Mouse (Mus musculus) small intestine, adult 2 months (tissue): ENCODE results near the gene Nlrp6. TPM values are rescaled to one million over a fixed set of nuclear protein-coding genes. Genes with fewer than 3 reads are reported as not detected.
A peak's percentile ranks its signal among the peaks of the same experiment; 100 is the strongest.

Experiments
- H3K27ac ChIP-seq: fragments of 200-500 bp; 2 replicates; pipeline ENCODE4 v1.5.1; 2012; ENCODE audit warnings: low read depth, low read length, control low read depth, inconsistent platforms; ENCODE audit not compliant: insufficient read depth
- H3K27me3 ChIP-seq: fragments of 200-500 bp; 2 replicates; pipeline ENCODE4 v1.6.1; 2012; ENCODE audit warnings: mild to moderate bottlenecking, moderate library complexity, low read length, inconsistent platforms; ENCODE audit not compliant: control insufficient read depth, insufficient read depth
- H3K36me3 ChIP-seq: fragments of 200-500 bp; 2 replicates; pipeline ENCODE4 v1.6.1; 2012; ENCODE audit warnings: mild to moderate bottlenecking, low read length, control low read depth, inconsistent platforms; ENCODE audit not compliant: control insufficient read depth, insufficient read depth
- H3K4me1 ChIP-seq: fragments of 200-500 bp; 2 replicates; pipeline ENCODE4 v1.6.1; 2012; ENCODE audit warnings: low read length, inconsistent platforms, mixed read lengths; ENCODE audit not compliant: control insufficient read depth, insufficient read depth, insufficient read length
- H3K4me3 ChIP-seq: fragments of 200-500 bp; 2 replicates; pipeline ENCODE4 v1.5.1; 2012; ENCODE audit warnings: low read depth, mild to moderate bottlenecking, control low read depth, inconsistent platforms, low read length, moderate library complexity
- CTCF ChIP-seq: fragments of 200-500 bp; IDR thresholded peaks from 2 replicates; pipeline ENCODE4 v1.5.1; 2012; ENCODE audit warnings: low read depth, mild to moderate bottlenecking, control low read depth, inconsistent platforms, low read length, moderate library complexity, mixed read lengths; ENCODE audit not compliant: insufficient replicate concordance, insufficient read length; ENCODE audit errors: extremely low read depth
- POLR2A ChIP-seq: fragments of 200-500 bp; IDR thresholded peaks from 2 replicates; pipeline ENCODE4 v1.6.1; 2012; ENCODE audit warnings: low read depth, mild to moderate bottlenecking, control low read depth, inconsistent platforms, low read length, moderate library complexity
- WGBS: fragments of 180-500 bp; shearing (Covaris S2); methylation state at CpG from one replicate; pipeline ENCODE4 v1.1.7; 2018; 5-methylcytosine and 5-hydroxymethylcytosine counted together
- polyA plus RNA-seq: library from polyadenylated mRNA; depleted of rRNA; stranded (reverse); fragments of >200 nt; gene quantifications from 2 replicates; pipeline ENCODE4 v1.2.3, GENCODE M21; 2012

The Nlrp6 gene
- polyA plus RNA-seq, 1 experiment, result 110 TPM

- Histone ChIP-seq H3K36me3 (peaks cover 11% of the 10 kb centered on the region; the same call in 1 of the 2 replicates), H3K4me3 (no peak overlapping the region), H3K27ac (peak overlapping the region; percentile 47; the same call in 1 of the 2 replicates), H3K27me3 (no peaks in the 10 kb centered on the region), H3K4me1 (peaks cover 14% of the 10 kb centered on the region)
- 61% methylated on average over 11 of the region's 11 CpGs for WGBS
- no peak for TF ChIP-seq CTCF
- TF ChIP-seq POLR2A, result no peak
Measured at GRCm38 (mm10) chr7:140953133-140953532, 32.4 kb downstream of the Nlrp6 start.

- Histone ChIP-seq H3K4me3 (peak overlapping the region; percentile 61), H3K27ac (peak overlapping the region; percentile 47), H3K27me3 (no peaks in the 10 kb centered on the region), H3K4me1 (peaks cover 14% of the 10 kb centered on the region), H3K36me3 (peaks cover 7% of the 10 kb centered on the region; the same call in 1 of the 2 replicates)
- TF ChIP-seq POLR2A (no peak), CTCF (no peak)
- 12% methylated on average over 15 of the region's 15 CpGs for WGBS
Measured at GRCm38 (mm10) chr7:140953800-140954732, 33.4 kb downstream of the Nlrp6 start.

- TF ChIP-seq CTCF (no peak), POLR2A (no peak)
Measured at GRCm38 (mm10) chr7:140954733-140955071, 34.0 kb downstream of the Nlrp6 start.

DNA sequence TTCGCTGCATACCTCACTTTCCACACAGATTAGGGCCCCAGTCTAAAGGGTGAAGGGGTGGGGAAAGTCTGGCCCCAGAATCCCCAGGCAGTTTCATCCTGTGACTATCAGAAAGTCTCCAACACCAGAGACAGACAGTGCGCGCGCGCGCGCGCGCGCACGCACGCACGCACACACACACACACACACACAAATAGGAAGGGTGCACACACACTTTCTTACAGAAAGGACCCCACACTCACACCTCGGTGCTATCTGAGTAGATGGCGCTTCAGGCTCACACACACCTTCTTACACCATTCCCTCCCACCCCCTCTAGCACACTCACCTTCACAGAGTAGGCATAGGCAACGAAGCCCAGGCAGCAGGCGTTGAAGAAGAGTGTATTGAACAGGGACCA is 34.6 kb downstream of the Nlrp6 start:
- 0 out of 2 replicates have a peak, but pooled peaks cover 3% of the 10 kb centered on the region for H3K36me3 ChIP-seq
- peak overlapping the region; percentile 82 for H3K27ac ChIP-seq
- H3K4me3 ChIP-seq, result peak overlapping the region; percentile 61
- H3K4me1 ChIP-seq, result peaks cover 14% of the 10 kb centered on the region
- 3% methylated on average over 17 of the region's 17 CpGs for WGBS
- H3K27me3 ChIP-seq, result no peaks in the 10 kb centered on the region
- TF ChIP-seq CTCF, result no peak
- no peak for TF ChIP-seq POLR2A

More at GRCm38 (mm10) chr7:140954733-140955071, 34.0 kb downstream of the Nlrp6 start:
- Histone ChIP-seq H3K36me3 (0 out of 2 replicates have a peak, but pooled peaks cover 3% of the 10 kb centered on the region), H3K27me3 (no peaks in the 10 kb centered on the region), H3K4me3 (peak overlapping the region; percentile 61), H3K4me1 (peaks cover 14% of the 10 kb centered on the region), H3K27ac (peak overlapping the region; percentile 46)
- under 1% methylated on average over 9 of the region's 9 CpGs for WGBS

GRCm38 (mm10) chr7:140955758-140956555 is 35.3 kb downstream of the Nlrp6 start, which contains the start of the genes Gm45717 and Ifitm2:
Gm45717 (minus strand) TSS chr7:140955937.
Ifitm2 (minus strand) TSS chr7:140955987.
- peak within 1 kb of the TSS; percentile 89 for H3K27ac ChIP-seq
- H3K36me3 ChIP-seq, result 0 out of 2 replicates have a peak, but pooled peaks cover 3% of the 10 kb centered on the region
- TF ChIP-seq POLR2A, result no peak; the same call in 1 of the 2 replicates
- TF ChIP-seq CTCF, result no peak
- H3K4me3 ChIP-seq, result peak within 1 kb of the TSS; percentile 61
- peaks cover 14% of the 10 kb centered on the region for H3K4me1 ChIP-seq
- no peaks in the 10 kb centered on the region for H3K27me3 ChIP-seq
- 4% methylated on average over 11 of the region's 11 CpGs for WGBS

DNA sequence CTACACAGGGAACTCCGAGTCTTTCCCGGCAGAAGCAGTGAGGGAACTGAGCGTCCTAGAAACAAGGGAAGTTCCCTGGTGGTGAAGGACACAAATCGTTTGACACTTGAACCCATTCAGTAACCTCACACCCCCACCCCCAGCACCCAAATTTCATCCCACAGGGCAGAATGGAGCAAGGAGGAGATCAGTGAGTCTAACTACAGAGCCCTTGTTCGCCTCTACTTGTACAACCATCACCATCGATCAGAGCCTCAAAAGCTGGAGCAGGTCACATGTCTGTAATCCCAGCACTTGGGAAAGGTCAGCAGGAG is 35.8 kb downstream of the Nlrp6 start:
- peak overlapping the region; percentile 89 for H3K27ac ChIP-seq
- H3K27me3 ChIP-seq, result no peaks in the 10 kb centered on the region
- peaks cover 11% of the 10 kb centered on the region; the same call in 1 of the 2 replicates for H3K4me1 ChIP-seq
- 0 out of 2 replicates have a peak, but pooled peaks cover 3% of the 10 kb centered on the region for H3K36me3 ChIP-seq
- TF ChIP-seq CTCF, result no peak
- no peak for TF ChIP-seq POLR2A
- no peak overlapping the region for H3K4me3 ChIP-seq
- 21% methylated on average over 6 of the region's 6 CpGs for WGBS
